Mouse (Mus musculus) MEL (cell line): Measurements from ENCODE around the gene Psap. TPM values are rescaled to one million over a fixed set of nuclear protein-coding genes. Genes with fewer than 3 reads are reported as not detected.
"Not testable (repeated sequence)": the region's sequence is repeated elsewhere in the genome, so short reads cannot be mapped to it uniquely, and the experiment has no call there.

Source experiments
- DNase-seq: peaks from one replicate; pipeline ENCODE4 v3.0.0; 2011; ENCODE audit warnings: low read depth, low spot score
- H3K27ac ChIP-seq: 2 replicates; pipeline ENCODE4 v1.5.1; 2012; ENCODE audit warnings: low read depth, mild to moderate bottlenecking, control low read depth, low read length, moderate library complexity; ENCODE audit not compliant: control insufficient read depth
- H3K27me3 ChIP-seq, 2 experiments: fragments of 150-350 bp in 1 of 2; sonication (generic) in 1 of 2; 2 replicates each; pipeline ENCODE4 v1.6.1; 2012; ENCODE audit warnings: low read length in 2 of 2, mild to moderate bottlenecking in 2 of 2, improper control_type of control experiment in 1 of 2, moderate library complexity in 1 of 2; ENCODE audit not compliant: insufficient read depth in 2 of 2, control insufficient read depth in 1 of 2
- H3K36me3 ChIP-seq, 2 experiments: 2 replicates each; pipeline ENCODE4 v1.6.1; 2012 to 2014; ENCODE audit warnings: low read length in 2 of 2, improper control_type of control experiment in 1 of 2, inconsistent platforms in 1 of 2, mild to moderate bottlenecking in 1 of 2; ENCODE audit not compliant: insufficient read depth in 2 of 2, control insufficient read depth in 1 of 2
- H3K4me1 ChIP-seq, 2 experiments: fragments of 150-350 bp in 1 of 2; sonication (generic) in 1 of 2; 2 replicates each; pipeline ENCODE4 v1.6.1; 2012; ENCODE audit warnings: low read length in 2 of 2, improper control_type of control experiment in 1 of 2, mild to moderate bottlenecking in 1 of 2; ENCODE audit not compliant: insufficient read depth in 2 of 2, control insufficient read depth in 1 of 2
- H3K4me3 ChIP-seq, 2 experiments: fragments of 150-350 bp in 1 of 2; sonication (generic) in 1 of 2; 2 replicates each; pipeline ENCODE4 v1.5.1; 2012; ENCODE audit warnings: low read depth in 2 of 2, low read length in 2 of 2, mild to moderate bottlenecking in 2 of 2, moderate library complexity in 2 of 2, control low read depth in 1 of 2, improper control_type of control experiment in 1 of 2; ENCODE audit not compliant: control insufficient read depth in 1 of 2, insufficient read depth in 1 of 2
- H3K79me2 ChIP-seq: 2 replicates; pipeline ENCODE4 v1.6.1; 2012; ENCODE audit warnings: mild to moderate bottlenecking, low read length, moderate library complexity; ENCODE audit not compliant: control insufficient read depth, poor library complexity, insufficient read depth
- H3K9ac ChIP-seq: 2 replicates; pipeline ENCODE4 v1.6.1; 2012; ENCODE audit warnings: low read depth, mild to moderate bottlenecking, control low read depth, low read length, moderate library complexity; ENCODE audit not compliant: control insufficient read depth, poor library complexity, severe bottlenecking
- H3K9me3 ChIP-seq: fragments of 150-350 bp; sonication (generic); replicated peaks from 2 replicates; pipeline ENCODE4 v1.6.1; 2012; ENCODE audit warnings: mild to moderate bottlenecking, low read length, improper control_type of control experiment, moderate library complexity; ENCODE audit not compliant: insufficient read depth
- BHLHE40 ChIP-seq: IDR thresholded peaks from 2 replicates; pipeline ENCODE4 v1.6.1; 2012; ENCODE audit warnings: low read depth, mild to moderate bottlenecking, inconsistent platforms, low read length, improper control_type of control experiment, borderline replicate concordance
- CHD1 ChIP-seq: IDR thresholded peaks from 2 replicates; pipeline ENCODE4 v1.6.1; 2012; ENCODE audit warnings: low read depth, mild to moderate bottlenecking, inconsistent platforms, low read length, improper control_type of control experiment
- CHD2 ChIP-seq: IDR thresholded peaks from 2 replicates; pipeline ENCODE4 v1.6.1; 2011; ENCODE audit warnings: low read length, improper control_type of control experiment
- CTCF ChIP-seq, 3 experiments: IDR thresholded peaks in 2 of 3; conservative IDR thresholded peaks in 1 of 3; 2 replicates each; pipeline ENCODE4 v1.5.1; 2011 to 2012; ENCODE audit warnings: low read length in 3 of 3, low read depth in 2 of 3, mild to moderate bottlenecking in 2 of 3, improper control_type of control experiment in 1 of 3, inconsistent platforms in 1 of 3, mixed read lengths in 1 of 3, moderate library complexity in 1 of 3; ENCODE audit not compliant: control insufficient read depth in 1 of 3, insufficient read depth in 1 of 3, poor library complexity in 1 of 3, severe bottlenecking in 1 of 3
- ELF1 ChIP-seq: IDR thresholded peaks from 2 replicates; pipeline ENCODE4 v1.6.1; 2014; ENCODE audit warnings: low read depth, mild to moderate bottlenecking, inconsistent platforms, low read length, improper control_type of control experiment, moderate library complexity
- EP300 ChIP-seq, 2 experiments: IDR thresholded peaks; 2 replicates each; pipeline ENCODE4 v1.6.1; 2011; ENCODE audit warnings: improper control_type of control experiment in 2 of 2, low read length in 2 of 2, low read depth in 1 of 2, mild to moderate bottlenecking in 1 of 2
- GABPA ChIP-seq: IDR thresholded peaks from 2 replicates; pipeline ENCODE4 v1.6.1; 2012; ENCODE audit warnings: low read depth, mild to moderate bottlenecking, inconsistent platforms, low read length, improper control_type of control experiment, moderate library complexity
- HCFC1 ChIP-seq: IDR thresholded peaks from 2 replicates; pipeline ENCODE4 v1.6.1; 2012; ENCODE audit warnings: low read depth, mild to moderate bottlenecking, inconsistent platforms, low read length, improper control_type of control experiment, moderate library complexity
- KAT2A ChIP-seq: conservative IDR thresholded peaks from 2 replicates; pipeline ENCODE4 v1.6.1; 2012; ENCODE audit warnings: low read depth, low read length, improper control_type of control experiment, inconsistent platforms
- MAX ChIP-seq: IDR thresholded peaks from 2 replicates; pipeline ENCODE4 v1.6.1; 2011; ENCODE audit warnings: low read length, improper control_type of control experiment
- MAZ ChIP-seq: IDR thresholded peaks from 2 replicates; pipeline ENCODE4 v1.6.1; 2012; ENCODE audit warnings: low read depth, mild to moderate bottlenecking, inconsistent platforms, low read length, improper control_type of control experiment
- MEF2A ChIP-seq: IDR thresholded peaks from 2 replicates; pipeline ENCODE4 v1.6.1; 2014; ENCODE audit warnings: low read depth, mild to moderate bottlenecking, inconsistent platforms, low read length, improper control_type of control experiment; ENCODE audit not compliant: poor library complexity, insufficient replicate concordance, severe bottlenecking; ENCODE audit errors: extremely low read depth
- MXI1 ChIP-seq: IDR thresholded peaks from 2 replicates; pipeline ENCODE4 v1.6.1; 2011; ENCODE audit warnings: mild to moderate bottlenecking, low read depth, low read length, improper control_type of control experiment
- NELFE ChIP-seq: IDR thresholded peaks from 2 replicates; pipeline ENCODE4 v1.6.1; 2011; ENCODE audit warnings: low read depth, low read length, improper control_type of control experiment
- POLR2AphosphoS5 ChIP-seq: IDR thresholded peaks from 2 replicates; pipeline ENCODE4 v1.6.1; 2012; ENCODE audit warnings: low read depth, borderline replicate concordance, mild to moderate bottlenecking, inconsistent platforms, low read length, moderate library complexity, mixed read lengths
- RAD21 ChIP-seq: IDR thresholded peaks from 2 replicates; pipeline ENCODE4 v1.6.1; 2011; ENCODE audit warnings: mild to moderate bottlenecking, low read depth, low read length, improper control_type of control experiment
- TBP ChIP-seq: IDR thresholded peaks from 2 replicates; pipeline ENCODE4 v1.8.0; 2011; ENCODE audit warnings: low read depth, low read length, improper control_type of control experiment
- TCF12 ChIP-seq: IDR thresholded peaks from 2 replicates; pipeline ENCODE4 v1.6.1; 2014; ENCODE audit warnings: low read depth, mild to moderate bottlenecking, inconsistent platforms, low read length, improper control_type of control experiment, moderate library complexity
- USF2 ChIP-seq, 2 experiments: IDR thresholded peaks; 2 replicates each; pipeline ENCODE4 v1.6.1; 2011 to 2012; ENCODE audit warnings: improper control_type of control experiment in 2 of 2, low read length in 2 of 2, borderline replicate concordance in 1 of 2, inconsistent platforms in 1 of 2, low read depth in 1 of 2, mild to moderate bottlenecking in 1 of 2; ENCODE audit not compliant: insufficient read depth in 1 of 2
- ZMIZ1 ChIP-seq: IDR thresholded peaks from 2 replicates; pipeline ENCODE4 v1.6.1; 2012; ENCODE audit warnings: low read depth, mild to moderate bottlenecking, inconsistent platforms, low read length, improper control_type of control experiment, moderate library complexity
- polyA plus RNA-seq, 2 experiments: library from polyadenylated mRNA; stranded (reverse) in 1 of 2; unstranded in 1 of 2; fragments of >175 nt in 1 of 2; fragments of >200 nt in 1 of 2; gene quantifications; 2 replicates each; pipeline versions ENCODE4 v1.2.1 to v1.2.4; 2012; ENCODE audit warnings: low replicate concordance in 2 of 2, low read depth in 1 of 2; ENCODE audit not compliant: insufficient read length in 2 of 2, insufficient read depth in 1 of 2, missing spikeins in 1 of 2
- total RNA-seq: library from RNA; depleted of rRNA; stranded (reverse); fragments of 300-350 nt; gene quantifications from 2 replicates; pipeline ENCODE4 v1.2.3, GENCODE M21; 2012

Gene Psap
- total and polyA plus RNA-seq, 3 experiments = 56.8 to 153 (median 106) TPM

- TF ChIP-seq ELF1 (no peak), POLR2AphosphoS5 (no peak), KAT2A (no peak), CHD2 (no peak), CHD1 (no peak), TBP (no peak), HCFC1 (no peak), EP300 (IDR thresholded peaks at IDR 0.05; ENCODE audit: low read depth in 1 of 2, low read length in 2 of 2) (no peak), MAZ (no peak), TCF12 (no peak), ZMIZ1 (no peak), CTCF (IDR thresholded peaks at IDR 0.05 in 2 of 3, conservative IDR thresholded peaks at IDR 0.05 in 1 of 3; ENCODE audit: control insufficient read depth in 1 of 3, insufficient read depth in 1 of 3, low read depth in 2 of 3, low read length in 3 of 3, poor library complexity in 1 of 3, severe bottlenecking in 1 of 3) (no peak), RAD21 (no peak), MEF2A (no peak)
- DNase-seq = no peak
- H3K4me3 ChIP-seq = no peak overlapping the region
Measured at GRCm38 (mm10) chr10:60230321-60231088, 46.9 kb upstream of the Psap start.

GRCm38 (mm10) chr10:60234006-60234405, 43.4 kb upstream of the Psap start:
- H3K27ac ChIP-seq = no peak overlapping the region
- no peak overlapping the region for H3K9ac ChIP-seq
- no peak for TF ChIP-seq NELFE
- TF ChIP-seq ZMIZ1 = no peak
- TF ChIP-seq BHLHE40 = no peak
- TF ChIP-seq USF2 (IDR thresholded peaks at IDR 0.05; ENCODE audit: borderline replicate concordance in 1 of 2, insufficient read depth in 1 of 2, low read depth in 1 of 2, low read length in 2 of 2) = no peak
- TF ChIP-seq GABPA = no peak
- TF ChIP-seq CHD2 = no peak
- no peak for TF ChIP-seq MAZ
- no peak for TF ChIP-seq HCFC1
- TF ChIP-seq MXI1 = no peak
- TF ChIP-seq MAX = no peak
- no peak for TF ChIP-seq POLR2AphosphoS5
- H3K4me3 ChIP-seq = no peak overlapping the region
- H3K9me3 ChIP-seq = no peaks in the 10 kb centered on the region
- H3K27me3 ChIP-seq = no peaks in the 10 kb centered on the region; a peak in 1 of 4 replicates
- DNase-seq = no peak
- H3K79me2 ChIP-seq = no peaks in the 10 kb centered on the region
- no peaks in the 10 kb centered on the region for H3K36me3 ChIP-seq
- H3K4me1 ChIP-seq = no peaks in the 10 kb centered on the region

More at GRCm38 (mm10) chr10:60230321-60231088, 46.9 kb upstream of the Psap start:
- no peak overlapping the region for H3K27ac ChIP-seq
- H3K27me3 ChIP-seq = no peaks in the 10 kb centered on the region; a peak in 1 of 4 replicates
- no peaks in the 10 kb centered on the region for H3K36me3 ChIP-seq
- H3K4me1 ChIP-seq = no peaks in the 10 kb centered on the region
- H3K9me3 ChIP-seq = no peaks in the 10 kb centered on the region
- H3K9ac ChIP-seq = no peak overlapping the region
- no peaks in the 10 kb centered on the region for H3K79me2 ChIP-seq

GRCm38 (mm10) chr10:60235876-60236275, 41.6 kb upstream of the Psap start:
- not testable (repeated sequence) for DNase-seq, H3K9me3 ChIP-seq, H3K27me3 ChIP-seq, H3K9ac ChIP-seq, H3K4me1 ChIP-seq, H3K36me3 ChIP-seq, H3K4me3 ChIP-seq, H3K79me2 ChIP-seq, H3K27ac ChIP-seq
